Mouse (Mus musculus) midbrain, embryonic 14.5 days (tissue): ENCODE measurements at regions not wholly inside any gene's neighbourhood (a gene's known extent, or its start where the extent isn't known, plus 50 kb on each side); places are given as distances from the start of the nearest gene placed in this dataset.

Experiments used
- ATAC-seq: fragments of 200-750 bp; cut with Nextera tagmentation; 2 replicates; pipeline ENCODE4 v1.8.0; 2017; ENCODE audit warnings: moderate number of reproducible peaks, moderate library complexity; ENCODE audit not compliant: low FRiP score, low TSS enrichment
- DNase-seq: peaks from one replicate; pipeline ENCODE4 v3.0.0-alpha.2; 2015
- H3K27ac ChIP-seq: fragments of 300-500 bp; sonication (generic); replicated peaks from 2 replicates; pipeline ENCODE4 v1.5.1; 2014; ENCODE audit warnings: mild to moderate bottlenecking, low read depth, low read length, moderate library complexity
- H3K27me3 ChIP-seq: fragments of 300-500 bp; sonication (generic); 2 replicates; pipeline ENCODE4 v1.6.1; 2014; ENCODE audit warnings: low read length, control low read depth, mixed read lengths; ENCODE audit not compliant: control insufficient read depth, insufficient read depth
- H3K36me3 ChIP-seq: fragments of 300-500 bp; sonication (generic); 2 replicates; pipeline ENCODE4 v1.6.1; 2014; ENCODE audit warnings: low read length, control low read depth; ENCODE audit not compliant: control insufficient read depth, insufficient read depth
- H3K4me1 ChIP-seq: fragments of 300-500 bp; sonication (generic); 2 replicates; pipeline ENCODE4 v1.6.1; 2014; ENCODE audit warnings: mild to moderate bottlenecking, antibody characterized with exemption, low read length, control low read depth; ENCODE audit not compliant: control insufficient read depth, insufficient read depth
- H3K4me2 ChIP-seq: fragments of 300-500 bp; sonication (generic); 2 replicates; pipeline ENCODE4 v1.6.1; 2014; ENCODE audit warnings: mild to moderate bottlenecking, low read length, moderate library complexity
- H3K4me3 ChIP-seq: fragments of 300-500 bp; sonication (generic); replicated peaks from 2 replicates; pipeline ENCODE4 v1.5.1; 2014; ENCODE audit warnings: low read depth, low read length
- H3K9ac ChIP-seq: fragments of 300-500 bp; sonication (generic); replicated peaks from 2 replicates; pipeline ENCODE4 v1.6.1; 2014; ENCODE audit warnings: mild to moderate bottlenecking, low read length, moderate library complexity
- H3K9me3 ChIP-seq: fragments of 300-500 bp; sonication (generic); 2 replicates; pipeline ENCODE4 v1.6.1; 2016; ENCODE audit warnings: low read length, control low read depth, mixed read lengths; ENCODE audit not compliant: control insufficient read depth
- WGBS: fragments of 180-500 bp; shearing (Covaris S2); extraction: QIAGEN DNeasy Blood & Tissue Kit; methylation state at CpG from one replicate; pipeline ENCODE4 v1.1.7; 2014; 5-methylcytosine and 5-hydroxymethylcytosine counted together

GRCm38 (mm10) chr1:190044036-190044435, 121.9 kb upstream of the Smyd2 start:
- WGBS, result 45% methylated on average over 3 of the region's 3 CpGs
- no peaks in the 10 kb centered on the region for H3K9me3 ChIP-seq
- no peak overlapping the region for H3K27ac ChIP-seq
- H3K4me1 ChIP-seq, result no peaks in the 10 kb centered on the region
- H3K36me3 ChIP-seq, result no peaks in the 10 kb centered on the region
- 0 out of 2 replicates have a peak, but pooled peaks cover 3% of the 10 kb centered on the region for H3K27me3 ChIP-seq
- H3K4me3 ChIP-seq, result no peak overlapping the region
- H3K4me2 ChIP-seq, result no peak overlapping the region
- ATAC-seq (no peak), DNase-seq (no peak)
- H3K9ac ChIP-seq, result no peak overlapping the region

- Histone ChIP-seq H3K4me2 (no peak overlapping the region), H3K4me3 (no peak overlapping the region), H3K27ac (no peak overlapping the region), H3K36me3 (no peaks in the 10 kb centered on the region), H3K4me1 (no peaks in the 10 kb centered on the region), H3K9ac (no peak overlapping the region), H3K9me3 (no peaks in the 10 kb centered on the region), H3K27me3 (0 out of 2 replicates have a peak, but pooled peaks cover 3% of the 10 kb centered on the region)
- ATAC-seq (no peak), DNase-seq (no peak)
- 82% methylated on average over 10 of the region's 10 CpGs for WGBS
Observed at GRCm38 (mm10) chr1:190043156-190043555, 121.0 kb upstream of the Smyd2 start.

GRCm38 (mm10) chr1:190042197-190042596, 120.0 kb upstream of the Smyd2 start:
- 86% methylated on average over 4 of the region's 4 CpGs for WGBS
- Histone ChIP-seq H3K9me3 (no peaks in the 10 kb centered on the region), H3K36me3 (no peaks in the 10 kb centered on the region), H3K4me1 (no peaks in the 10 kb centered on the region), H3K27me3 (0 out of 2 replicates have a peak, but pooled peaks cover 3% of the 10 kb centered on the region), H3K9ac (no peak overlapping the region), H3K4me3 (no peak overlapping the region), H3K27ac (no peak overlapping the region), H3K4me2 (no peak overlapping the region)
- ATAC-seq, result no peak
- no peak for DNase-seq

- Histone ChIP-seq H3K9ac (no peak overlapping the region), H3K36me3 (no peaks in the 10 kb centered on the region), H3K4me1 (no peaks in the 10 kb centered on the region), H3K4me3 (no peak overlapping the region), H3K27me3 (0 out of 2 replicates have a peak, but pooled peaks cover 3% of the 10 kb centered on the region), H3K9me3 (no peaks in the 10 kb centered on the region), H3K27ac (no peak overlapping the region), H3K4me2 (no peak overlapping the region)
- no peak for ATAC-seq
- DNase-seq, result no peak
- 72% methylated on average over 7 of the region's 7 CpGs for WGBS
Observed at GRCm38 (mm10) chr1:190041096-190041706, 119.0 kb upstream of the Smyd2 start.

GRCm38 (mm10) chr1:190038046-190038445, 115.9 kb upstream of the Smyd2 start:
- Histone ChIP-seq H3K36me3 (no peaks in the 10 kb centered on the region), H3K4me1 (no peaks in the 10 kb centered on the region), H3K27me3 (0 out of 2 replicates have a peak, but pooled peaks cover 3% of the 10 kb centered on the region), H3K9me3 (no peaks in the 10 kb centered on the region), H3K4me2 (no peak overlapping the region), H3K4me3 (no peak overlapping the region), H3K9ac (no peak overlapping the region), H3K27ac (no peak overlapping the region)
- no peak for DNase-seq
- WGBS, result 40% methylated on average over 5 of the region's 5 CpGs
- no peak for ATAC-seq

GRCm38 (mm10) chr1:190036726-190037125, 114.6 kb upstream of the Smyd2 start:
- Histone ChIP-seq H3K4me3 (no peak overlapping the region), H3K27me3 (0 out of 2 replicates have a peak, but pooled peaks cover 3% of the 10 kb centered on the region), H3K4me1 (no peaks in the 10 kb centered on the region), H3K36me3 (no peaks in the 10 kb centered on the region), H3K4me2 (no peak overlapping the region), H3K27ac (no peak overlapping the region), H3K9ac (no peak overlapping the region), H3K9me3 (no peaks in the 10 kb centered on the region)
- DNase-seq (no peak), ATAC-seq (no peak)
- WGBS, result 62% methylated on average over 6 of the region's 6 CpGs

GRCm38 (mm10) chr1:190035935-190036334, 113.8 kb upstream of the Smyd2 start:
- H3K4me3 ChIP-seq, result no peak overlapping the region
- no peaks in the 10 kb centered on the region for H3K4me1 ChIP-seq
- no peak overlapping the region for H3K9ac ChIP-seq
- DNase-seq (no peak), ATAC-seq (no peak)
- no peak overlapping the region for H3K4me2 ChIP-seq
- H3K27ac ChIP-seq, result no peak overlapping the region
- no peaks in the 10 kb centered on the region for H3K9me3 ChIP-seq
- 94% methylated on average over 11 of the region's 11 CpGs for WGBS
- H3K36me3 ChIP-seq, result no peaks in the 10 kb centered on the region
- H3K27me3 ChIP-seq, result 0 out of 2 replicates have a peak, but pooled peaks cover 3% of the 10 kb centered on the region

- 19% methylated on average over 5 of the region's 5 CpGs for WGBS
- no peak for ATAC-seq
- H3K4me3 ChIP-seq, result no peak overlapping the region
- H3K9ac ChIP-seq, result no peak overlapping the region
- 0 out of 2 replicates have a peak overlapping the region, but pooled peaks have one; percentile 9 for H3K4me2 ChIP-seq
- H3K9me3 ChIP-seq, result no peaks in the 10 kb centered on the region
- H3K36me3 ChIP-seq, result no peaks in the 10 kb centered on the region
- no peaks in the 10 kb centered on the region for H3K4me1 ChIP-seq
- H3K27me3 ChIP-seq, result no peaks in the 10 kb centered on the region
- DNase-seq, result peak; percentile 50
- H3K27ac ChIP-seq, result no peak overlapping the region
Observed at GRCm38 (mm10) chr1:190034091-190034490, 111.9 kb upstream of the Smyd2 start.

GRCm38 (mm10) chr1:190027536-190027935, 105.4 kb upstream of the Smyd2 start:
- Histone ChIP-seq H3K4me3 (no peak overlapping the region), H3K36me3 (no peaks in the 10 kb centered on the region), H3K4me1 (0 out of 2 replicates have a peak, but pooled peaks cover 3% of the 10 kb centered on the region), H3K27me3 (no peaks in the 10 kb centered on the region), H3K9me3 (no peaks in the 10 kb centered on the region), H3K27ac (no peak overlapping the region), H3K9ac (no peak overlapping the region; the same call in 1 of the 2 replicates), H3K4me2 (0 out of 2 replicates have a peak overlapping the region, but pooled peaks have one; percentile 4)
- DNase-seq (peak; percentile 31), ATAC-seq (no peak)
- WGBS, result 29% methylated on average over 8 of the region's 8 CpGs
